Mouse (Mus musculus): Measurements from ENCODE around the gene Mymx.

Gene Mymx

GRCm38 (mm10) chr17:45566360-45567161, 35.3 kb downstream of the Mymx start:
- DNase-seq = no peak

GRCm38 (mm10) chr17:45566031-45566359, 35.9 kb downstream of the Mymx start:
- DNase-seq = no peak

- DNase-seq = no peak
Measured at GRCm38 (mm10) chr17:45565103-45565502, 36.8 kb downstream of the Mymx start.

- peak; percentile 71 for DNase-seq
Measured at GRCm38 (mm10) chr17:45564531-45565084, 37.3 kb downstream of the Mymx start.

GRCm38 (mm10) chr17:45563655-45564530, 38.0 kb downstream of the Mymx start, which contains the start of gene Slc35b2:
TSS of gene Slc35b2 (plus strand) at chr17:45563874.
- DNase-seq = peak; percentile 94

- peak; percentile 60 for DNase-seq
Measured at GRCm38 (mm10) chr17:45563216-45563615, 38.7 kb downstream of the Mymx start.

- peak; percentile 85 for DNase-seq
Measured at GRCm38 (mm10) chr17:45559732-45560525, 42.0 kb downstream of the Mymx start.

GRCm38 (mm10) chr17:45557998-45558862, 43.7 kb downstream of the Mymx start:
- peak; percentile 60 for DNase-seq

- peak; percentile 45 for DNase-seq
Measured at GRCm38 (mm10) chr17:45557246-45557824, 44.6 kb downstream of the Mymx start.

- DNase-seq = no peak
Measured at GRCm38 (mm10) chr17:45556514-45557245, 45.2 kb downstream of the Mymx start.

GRCm38 (mm10) chr17:45556107-45556489, 45.8 kb downstream of the Mymx start:
- DNase-seq = peak; percentile 64

- DNase-seq = peak; percentile 91
Measured at GRCm38 (mm10) chr17:45555452-45556106, 46.3 kb downstream of the Mymx start, which contains the start of gene Nfkbie. TSS of gene Nfkbie (plus strand) at chr17:45555703.

- DNase-seq = peak; percentile 34
Measured at GRCm38 (mm10) chr17:45554420-45554819, 47.5 kb downstream of the Mymx start.

GRCm38 (mm10) chr17:45553065-45553464, 48.8 kb downstream of the Mymx start:
- DNase-seq = peak; percentile 51

GRCm38 (mm10) chr17:45551816-45552451, 50.0 kb downstream of the Mymx start:
- DNase-seq = peak; percentile 85

- peak; percentile 51 for DNase-seq
Measured at GRCm38 (mm10) chr17:45551249-45551796, 50.6 kb downstream of the Mymx start.

All from cerebellum, adult 11-12 months (tissue).